Mouse (Mus musculus): ENCODE data around the gene Pifo. TPM values are rescaled to one million over a fixed set of nuclear protein-coding genes. Genes with fewer than 3 reads are reported as not detected.

The Pifo gene
- not detected for total RNA-seq (2023)

GRCm38 (mm10) chr3:106014546-106014945, at the start of gene Pifo:
Gene Pifo (minus strand): TSS chr3:106014646.

GRCm38 (mm10) chr3:106032781-106033180, 18.3 kb upstream of the Pifo start, which contains the start of gene Chil5:
Gene Chil5 (minus strand): TSS chr3:106032814.

GRCm38 (mm10) chr3:105973411-105973810, 41.0 kb downstream of the Pifo start, which contains the start of gene Ovgp1:
Gene Ovgp1 (plus strand): TSS chr3:105973711.

GRCm38 (mm10) chr3:105959999-105960398, 54.4 kb downstream of the Pifo start, which contains the start of gene Atp5f1:
Gene Atp5f1 (minus strand): TSS chr3:105960099.

GRCm38 (mm10) chr3:105958974-105959580, 55.4 kb downstream of the Pifo start, which contains the start of gene Wdr77:
Gene Wdr77 (plus strand): TSS chr3:105959369.

Other genes starting within 250 kb of the Pifo start
- 100 to 1,000 TPM; 132 to 142 TPM for gene Rap1a, start 213.3 kb downstream of the Pifo start, total RNA-seq (2023)
- 1 to 10 TPM; 1.9 to 2.4 TPM for gene Adora3, start 143.8 kb downstream of the Pifo start, total RNA-seq (2023)
- 1 to 10 TPM; 1.1 to 1.5 TPM for gene Tmigd3, start 143.7 kb downstream of the Pifo start, total RNA-seq (2023)
- 10 to 100 TPM; 76.4 to 89.8 TPM for gene I830077J02Rik, start 82.0 kb downstream of the Pifo start, total RNA-seq (2023)
- 10 to 100 TPM; 30.9 to 34.3 TPM for gene Wdr77, start 55.3 kb downstream of the Pifo start, total RNA-seq (2023)
- 100 to 1,000 TPM; 143 to 151 TPM for gene Atp5f1, start 54.5 kb downstream of the Pifo start, total RNA-seq (2023)
- 1 to 10 TPM; 5.5 to 6.4 TPM for gene Ovgp1, start 40.9 kb downstream of the Pifo start, total RNA-seq (2023)
- 10 to 100 TPM; 13.5 to 13.8 TPM for gene Chil5, start 18.2 kb upstream of the Pifo start, total RNA-seq (2023)
- not detected for gene Chia1, start 98.6 kb upstream of the Pifo start, total RNA-seq (2023)
- 1,000 to 10,000 TPM; 3,749 to 3,895 TPM for gene Chil3, start 152.9 kb upstream of the Pifo start, total RNA-seq (2023)
- gene Chil4, start 204.9 kb upstream of the Pifo start, total RNA-seq (2023), result 1 to 10 TPM in 1 of 2 experiments, under 1 TPM in 1; 0.92 to 1.2 TPM

Measured in neutrophil, adult 83 days (primary cell).